Mouse (Mus musculus) ovary, postnatal 14 days (tissue): Measurements from ENCODE around the gene Adtrp.

ENCODE experiments used
- DNase-seq: peaks from one replicate; pipeline ENCODE4 v3.0.0; 2022; ENCODE audit warnings: low spot score

The Adtrp gene

GRCm38 (mm10) chr13:41828296-41828754, 19.2 kb downstream of the Adtrp start:
- DNase-seq = no peak

GRCm38 (mm10) chr13:41827581-41827980, 19.9 kb downstream of the Adtrp start:
- DNase-seq = no peak

- no peak for DNase-seq
These were observed 22.0 kb downstream of the Adtrp start for GRCm38 (mm10) chr13:41825379-41825966.

- DNase-seq = no peak
These were observed 24.4 kb downstream of the Adtrp start for GRCm38 (mm10) chr13:41823077-41823476.

GRCm38 (mm10) chr13:41822617-41823016, 24.9 kb downstream of the Adtrp start:
- no peak for DNase-seq

- no peak for DNase-seq
These were observed 25.4 kb downstream of the Adtrp start for GRCm38 (mm10) chr13:41822091-41822490.

- no peak for DNase-seq
These were observed 26.5 kb downstream of the Adtrp start for GRCm38 (mm10) chr13:41820947-41821346.

GRCm38 (mm10) chr13:41819918-41820317, 27.6 kb downstream of the Adtrp start:
- DNase-seq = no peak

- DNase-seq = no peak
These were observed 28.0 kb downstream of the Adtrp start for GRCm38 (mm10) chr13:41819484-41819883.

GRCm38 (mm10) chr13:41817583-41817982, 29.9 kb downstream of the Adtrp start:
- DNase-seq = no peak

GRCm38 (mm10) chr13:41816643-41817042, 30.8 kb downstream of the Adtrp start:
- no peak for DNase-seq

GRCm38 (mm10) chr13:41810776-41811175, 36.7 kb downstream of the Adtrp start:
- DNase-seq = no peak

GRCm38 (mm10) chr13:41807815-41808214, 39.7 kb downstream of the Adtrp start:
- DNase-seq = no peak

GRCm38 (mm10) chr13:41807300-41807699, 40.2 kb downstream of the Adtrp start:
- DNase-seq = no peak

- DNase-seq = no peak
These were observed 42.2 kb downstream of the Adtrp start for GRCm38 (mm10) chr13:41805138-41805820.

GRCm38 (mm10) chr13:41803656-41804265, 43.7 kb downstream of the Adtrp start:
- DNase-seq = no peak

GRCm38 (mm10) chr13:41801177-41801636, 46.3 kb downstream of the Adtrp start:
- DNase-seq = no peak

- no peak for DNase-seq
These were observed 54.6 kb downstream of the Adtrp start for GRCm38 (mm10) chr13:41792849-41793248.

- no peak for DNase-seq
These were observed 59.5 kb downstream of the Adtrp start for GRCm38 (mm10) chr13:41787863-41788536.

- DNase-seq = no peak
These were observed 60.8 kb downstream of the Adtrp start for GRCm38 (mm10) chr13:41786640-41787039.

GRCm38 (mm10) chr13:41784889-41785701, 62.4 kb downstream of the Adtrp start:
- DNase-seq = no peak

GRCm38 (mm10) chr13:41780296-41780695, 67.2 kb downstream of the Adtrp start:
- no peak for DNase-seq
